Mouse (Mus musculus): ENCODE measurements at regions not wholly inside any gene's neighbourhood (a gene's known extent, or its start where the extent isn't known, plus 50 kb on each side); places are given as distances from the start of the nearest gene placed in this dataset.

DNA sequence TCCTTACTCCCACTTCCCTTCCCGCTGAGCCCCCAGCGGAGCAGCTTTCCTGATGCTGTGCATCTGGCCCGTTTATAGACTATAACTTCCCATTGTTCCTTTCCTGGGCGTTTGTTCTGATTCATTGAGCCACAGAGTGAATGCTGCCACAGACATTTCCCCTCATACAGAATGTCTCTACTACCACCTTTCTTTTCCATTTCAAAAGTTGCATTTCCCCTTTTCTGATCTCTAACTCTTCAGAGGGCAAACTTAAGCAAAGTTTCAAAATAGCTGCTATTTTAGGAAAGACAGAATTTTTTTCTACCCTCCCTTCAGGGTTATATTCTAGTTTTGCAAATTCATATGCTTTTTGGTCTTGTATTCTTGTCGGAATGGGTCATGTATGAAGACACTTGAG, 128.3 kb upstream of the Tas2r119 start:
- no peak for DNase-seq
- no peak for TF ChIP-seq CTCF (IDR thresholded peaks at IDR 0.05)
- Histone ChIP-seq H3K4me3 (no peak overlapping the region), H3K27ac (no peak overlapping the region)
- intact Hi-C loops (cut with DNase I): no loop called here

- Histone ChIP-seq H3K27ac (no peak overlapping the region), H3K4me3 (no peak overlapping the region)
- no peak for DNase-seq
- no peak for TF ChIP-seq CTCF (IDR thresholded peaks at IDR 0.05)
- intact Hi-C loops (cut with DNase I): no loop called here
Observed at GRCm38 (mm10) chr15:32061573-32061972, 115.5 kb upstream of the Tas2r119 start.

DNA sequence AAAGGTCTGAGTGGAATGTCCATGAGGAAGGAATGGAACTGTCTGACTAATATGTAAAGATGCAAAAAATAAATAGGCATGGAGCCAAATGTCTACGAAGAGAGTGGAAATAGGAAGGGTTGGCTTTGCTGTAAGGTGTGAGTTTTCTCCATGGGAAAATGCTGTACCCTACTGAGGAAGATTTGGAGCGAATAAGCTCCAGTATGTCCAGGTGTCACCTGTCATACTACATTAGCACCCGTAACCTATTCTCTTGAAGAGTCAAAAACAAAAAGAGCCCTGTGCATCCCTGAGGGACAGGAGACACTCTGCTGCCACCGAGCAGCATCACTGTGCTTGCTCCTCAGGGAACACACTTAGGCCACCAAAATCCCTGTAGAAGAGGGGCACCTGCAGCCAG, 95.0 kb upstream of the Tas2r119 start:
- Histone ChIP-seq H3K27ac (no peak overlapping the region), H3K4me3 (no peak overlapping the region)
- intact Hi-C loops (cut with DNase I): no loop called here
- TF ChIP-seq CTCF (IDR thresholded peaks at IDR 0.05): no peak
- DNase-seq: no peak

DNA sequence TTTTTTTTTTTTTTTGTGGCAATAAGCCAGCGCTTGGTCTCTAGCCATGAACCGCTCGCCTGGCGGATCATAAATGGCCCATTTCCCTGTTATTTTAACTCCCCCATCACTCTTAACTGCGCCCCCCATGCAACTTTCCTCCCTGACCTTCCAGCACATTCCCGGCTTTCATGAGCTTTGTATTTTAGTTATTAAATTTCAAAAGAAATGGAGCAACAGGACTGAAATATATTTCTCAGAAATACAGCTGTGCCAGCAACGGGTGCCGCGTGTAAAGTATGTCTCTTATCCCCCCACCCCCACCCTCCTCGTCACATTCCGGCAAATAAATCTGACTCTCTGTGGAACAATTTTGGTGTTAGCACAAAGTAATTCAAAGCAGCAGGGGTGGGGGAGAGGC, 83.2 kb upstream of the Tas2r119 start:
- TF ChIP-seq CTCF (IDR thresholded peaks at IDR 0.05): no peak
- peak overlapping the region; percentile 17; the same call in 1 of the 2 replicates for H3K4me3 ChIP-seq
- H3K27ac ChIP-seq: no peak overlapping the region
- DNase-seq: no peak
- intact Hi-C loops (cut with DNase I): no loop called here

- Histone ChIP-seq H3K27ac (no peak overlapping the region), H3K4me3 (no peak overlapping the region)
- intact Hi-C loops (cut with DNase I): no loop called here
- no peak for TF ChIP-seq CTCF (IDR thresholded peaks at IDR 0.05)
- no peak for DNase-seq
Observed at GRCm38 (mm10) chr15:32095554-32095953, 81.5 kb upstream of the Tas2r119 start.

GRCm38 (mm10) chr15:32110659-32111058, 66.4 kb upstream of the Tas2r119 start:
- no peak overlapping the region for H3K27ac ChIP-seq
- no peak for DNase-seq
- no peak overlapping the region for H3K4me3 ChIP-seq
- TF ChIP-seq CTCF (IDR thresholded peaks at IDR 0.05): no peak
- intact Hi-C loops (cut with DNase I): no loop called here

Measured in gastrocnemius, adult 2 months (tissue).